Mouse (Mus musculus): ENCODE measurements at regions not wholly inside any gene's neighbourhood (a gene's known extent, or its start where the extent isn't known, plus 50 kb on each side); places are given as distances from the start of the nearest gene placed in this dataset.

DNA sequence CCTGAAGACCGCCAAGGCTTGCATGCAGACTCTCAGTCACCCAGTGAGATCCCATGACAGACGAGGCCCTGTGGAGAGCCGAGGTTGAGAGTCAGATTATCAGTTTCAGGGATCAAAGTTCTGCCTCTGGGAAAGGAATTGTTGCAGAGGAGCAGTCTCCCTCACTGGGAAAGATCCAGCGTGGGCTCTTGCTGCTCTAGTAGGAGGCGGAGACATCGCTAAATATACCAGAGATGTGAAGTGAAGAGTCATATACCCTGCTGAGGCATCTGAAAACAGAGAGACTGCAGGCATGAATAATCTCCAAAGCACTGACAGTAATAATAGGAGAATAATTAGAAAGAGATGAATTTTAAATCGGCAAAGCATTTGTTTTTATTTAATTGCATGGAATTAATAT, 106.6 kb upstream of the Auts2 start:
- Histone ChIP-seq H3K4me1 (ENCODE audit: control insufficient read depth in 2 of 2, insufficient read depth in 2 of 2, low read length in 2 of 2) (peaks cover 5 to 6% of the 10 kb centered on the region in 2 experiments; a peak in 3 of 4 replicates), H3K27me3 (ENCODE audit: control insufficient read depth, insufficient read depth, low read length) (peaks cover 7% of the 10 kb centered on the region; the same call in 1 of the 2 replicates), H3K9ac (ENCODE audit: low read length) (no peak overlapping the region), H3K4me2 (ENCODE audit: low read length) (no peak overlapping the region), H3K9me3 (ENCODE audit: control insufficient read depth, low read length) (no peaks in the 10 kb centered on the region), H3K27ac (replicated peaks in 1 of 2; ENCODE audit: control insufficient read depth in 1 of 2, insufficient read depth in 1 of 2, low read depth in 2 of 2, low read length in 2 of 2) (no peak overlapping the region), H3K36me3 (ENCODE audit: control insufficient read depth, insufficient read depth, low read length) (no peaks in the 10 kb centered on the region), H3K4me3 (ENCODE audit: control insufficient read depth in 1 of 2, insufficient read depth in 1 of 2, low read depth in 1 of 2, low read length in 2 of 2) (no peak overlapping the region)
- ATAC-seq (ENCODE audit: insufficient number of reproducible peaks, insufficient read depth, low FRiP score, low read depth): no peak
- 50% methylated on average over 7 of the region's 7 CpGs for whole genome bisulfite sequencing

DNA sequence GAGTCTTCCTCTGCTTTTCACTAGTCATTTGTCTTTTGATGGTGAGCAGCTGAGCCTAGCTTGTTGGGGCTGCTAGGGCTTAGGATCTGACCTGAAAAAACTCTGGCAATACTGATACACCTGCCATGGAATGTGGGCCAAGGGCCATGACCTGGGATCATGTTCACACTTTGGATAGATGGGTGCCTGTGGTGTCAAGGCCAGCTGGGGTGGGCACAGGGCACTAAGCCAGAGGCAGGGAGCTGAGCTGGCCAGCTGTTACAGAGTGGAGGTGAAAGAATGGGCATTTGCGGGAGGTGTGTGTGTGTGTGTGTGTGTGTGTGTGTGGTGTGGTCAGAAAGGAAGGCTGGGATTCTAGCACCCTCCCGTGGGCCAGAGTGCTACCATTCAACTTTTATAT, 105.6 kb upstream of the Auts2 start:
- Histone ChIP-seq H3K9ac (ENCODE audit: low read length) (no peak overlapping the region), H3K4me2 (ENCODE audit: low read length) (no peak overlapping the region), H3K9me3 (ENCODE audit: control insufficient read depth, low read length) (no peaks in the 10 kb centered on the region), H3K4me1 (ENCODE audit: control insufficient read depth in 2 of 2, insufficient read depth in 2 of 2, low read length in 2 of 2) (peaks cover under 1 to 3% of the 10 kb centered on the region in 2 experiments; a peak in 3 of 4 replicates), H3K27ac (replicated peaks in 1 of 2; ENCODE audit: control insufficient read depth in 1 of 2, insufficient read depth in 1 of 2, low read depth in 2 of 2, low read length in 2 of 2) (no peak overlapping the region), H3K36me3 (ENCODE audit: control insufficient read depth, insufficient read depth, low read length) (no peaks in the 10 kb centered on the region), H3K27me3 (ENCODE audit: control insufficient read depth, insufficient read depth, low read length) (peaks cover 7% of the 10 kb centered on the region; the same call in 1 of the 2 replicates), H3K4me3 (ENCODE audit: control insufficient read depth in 1 of 2, insufficient read depth in 1 of 2, low read depth in 1 of 2, low read length in 2 of 2) (no peak overlapping the region)
- WGBS: 48% methylated on average over 2 of the region's 2 CpGs
- ATAC-seq (ENCODE audit: insufficient number of reproducible peaks, insufficient read depth, low FRiP score, low read depth): no peak

DNA sequence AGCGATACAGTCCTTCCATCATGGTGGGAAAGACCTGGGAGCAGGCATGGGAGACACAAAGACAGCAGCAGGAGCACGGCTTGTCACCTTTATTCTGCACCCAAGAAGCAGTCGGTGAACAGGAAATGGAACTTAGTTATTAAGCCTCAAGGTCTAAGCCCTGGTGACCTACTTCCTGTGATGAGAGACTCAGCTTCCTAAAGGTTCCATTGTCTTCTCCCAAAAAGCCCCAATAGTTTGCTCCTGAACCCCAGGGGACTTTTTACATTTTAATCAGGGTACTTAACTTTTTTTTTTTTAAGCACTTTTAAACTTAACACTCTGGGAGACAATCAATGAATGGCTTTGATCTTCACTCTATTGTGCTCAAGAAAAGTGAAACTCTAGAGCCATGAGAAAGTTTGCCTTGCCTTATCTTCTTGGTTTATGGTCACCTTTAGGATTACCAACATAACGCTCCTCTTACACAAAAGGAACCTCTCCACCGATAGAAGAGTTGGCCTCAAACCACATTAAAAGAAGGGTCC, 101.6 kb upstream of the Auts2 start:
- H3K4me3 ChIP-seq (ENCODE audit: control insufficient read depth in 1 of 2, insufficient read depth in 1 of 2, low read depth in 1 of 2, low read length in 2 of 2): no peak overlapping the region
- peaks cover 0 to 2% of the 10 kb centered on the region in 2 experiments; a peak in 1 of 4 replicates for H3K4me1 ChIP-seq (ENCODE audit: control insufficient read depth in 2 of 2, insufficient read depth in 2 of 2, low read length in 2 of 2)
- H3K4me2 ChIP-seq (ENCODE audit: low read length): no peak overlapping the region
- H3K9me3 ChIP-seq (ENCODE audit: control insufficient read depth, low read length): no peaks in the 10 kb centered on the region
- no peak overlapping the region for H3K9ac ChIP-seq (ENCODE audit: low read length)
- H3K27ac ChIP-seq (replicated peaks in 1 of 2; ENCODE audit: control insufficient read depth in 1 of 2, insufficient read depth in 1 of 2, low read depth in 2 of 2, low read length in 2 of 2): no peak overlapping the region
- no peaks in the 10 kb centered on the region for H3K36me3 ChIP-seq (ENCODE audit: control insufficient read depth, insufficient read depth, low read length)
- no peak for ATAC-seq (ENCODE audit: insufficient number of reproducible peaks, insufficient read depth, low FRiP score, low read depth)
- peaks cover 7% of the 10 kb centered on the region; the same call in 1 of the 2 replicates for H3K27me3 ChIP-seq (ENCODE audit: control insufficient read depth, insufficient read depth, low read length)
- WGBS: 79% methylated on average over 5 of the region's 5 CpGs

DNA sequence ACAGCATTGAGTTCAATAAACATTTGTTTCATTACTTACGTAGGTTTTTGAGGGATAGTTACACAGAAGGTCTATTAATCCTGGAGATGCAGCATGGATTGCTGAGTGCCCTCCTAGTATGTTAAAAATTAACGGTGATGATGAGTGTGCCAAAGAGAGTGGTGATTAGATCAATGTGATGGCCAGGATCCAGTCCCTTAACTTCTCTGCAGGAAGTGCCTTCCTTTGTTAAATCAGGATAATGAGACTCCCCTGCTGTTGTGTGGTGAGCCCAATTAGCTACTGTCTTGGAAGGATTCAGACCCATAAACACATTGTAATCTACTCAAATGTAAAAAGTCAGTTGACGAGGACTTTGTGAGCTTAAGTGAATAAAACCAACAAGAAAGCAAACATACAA, 100.1 kb upstream of the Auts2 start:
- no peak overlapping the region for H3K27ac ChIP-seq (replicated peaks in 1 of 2; ENCODE audit: control insufficient read depth in 1 of 2, insufficient read depth in 1 of 2, low read depth in 2 of 2, low read length in 2 of 2)
- no peak overlapping the region for H3K4me3 ChIP-seq (ENCODE audit: control insufficient read depth in 1 of 2, insufficient read depth in 1 of 2, low read depth in 1 of 2, low read length in 2 of 2)
- no peak overlapping the region for H3K4me2 ChIP-seq (ENCODE audit: low read length)
- H3K36me3 ChIP-seq (ENCODE audit: control insufficient read depth, insufficient read depth, low read length): no peaks in the 10 kb centered on the region
- H3K9ac ChIP-seq (ENCODE audit: low read length): no peak overlapping the region
- WGBS: 75% methylated on average over 3 of the region's 3 CpGs
- H3K4me1 ChIP-seq (ENCODE audit: control insufficient read depth in 2 of 2, insufficient read depth in 2 of 2, low read length in 2 of 2): no peaks in the 10 kb centered on the region
- H3K9me3 ChIP-seq (ENCODE audit: control insufficient read depth, low read length): no peaks in the 10 kb centered on the region
- ATAC-seq (ENCODE audit: insufficient number of reproducible peaks, insufficient read depth, low FRiP score, low read depth): no peak
- peaks cover 3% of the 10 kb centered on the region; the same call in 1 of the 2 replicates for H3K27me3 ChIP-seq (ENCODE audit: control insufficient read depth, insufficient read depth, low read length)

DNA sequence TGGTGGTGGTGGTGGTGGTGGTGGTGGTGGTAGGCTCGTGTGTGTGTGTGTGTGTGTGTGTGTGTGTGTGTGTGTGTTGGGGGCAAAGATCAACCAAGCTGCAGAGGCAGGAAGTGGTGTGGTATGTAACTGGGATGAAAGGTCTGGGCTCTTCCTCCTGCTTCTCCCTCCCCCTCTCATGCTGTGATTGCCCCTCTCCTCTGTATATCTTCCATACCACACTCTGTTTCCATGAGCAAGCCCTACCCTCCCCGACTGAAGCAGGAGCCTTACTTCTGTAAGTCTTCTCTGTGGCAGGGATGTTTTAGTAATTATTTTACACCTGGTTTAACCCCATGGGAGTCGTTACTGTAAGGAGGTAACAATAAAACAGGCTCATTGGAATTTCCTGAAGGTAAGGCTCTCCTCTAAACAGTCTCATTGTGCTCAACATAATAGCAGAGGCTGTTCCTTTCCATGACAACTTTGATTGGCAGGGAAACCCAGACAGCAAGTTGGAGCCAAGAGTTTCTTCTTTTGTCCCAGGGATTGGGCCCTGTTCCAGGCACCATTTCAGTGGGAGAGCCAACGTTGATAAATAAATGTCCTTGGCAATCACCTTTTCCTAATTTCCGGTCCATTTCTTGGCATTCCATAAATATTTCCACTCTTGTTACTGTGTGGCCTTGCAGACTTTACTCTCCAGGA, 90.2 kb upstream of the Auts2 start:
- Histone ChIP-seq H3K27ac (replicated peaks in 1 of 2; ENCODE audit: control insufficient read depth in 1 of 2, insufficient read depth in 1 of 2, low read depth in 2 of 2, low read length in 2 of 2) (no peak overlapping the region), H3K9ac (ENCODE audit: low read length) (no peak overlapping the region), H3K9me3 (ENCODE audit: control insufficient read depth, low read length) (peaks cover 12% of the 10 kb centered on the region; the same call in 1 of the 2 replicates), H3K4me3 (ENCODE audit: control insufficient read depth in 1 of 2, insufficient read depth in 1 of 2, low read depth in 1 of 2, low read length in 2 of 2) (no peak overlapping the region), H3K4me1 (ENCODE audit: control insufficient read depth in 2 of 2, insufficient read depth in 2 of 2, low read length in 2 of 2) (peaks cover 0 to 4% of the 10 kb centered on the region in 2 experiments; a peak in 1 of 4 replicates), H3K4me2 (ENCODE audit: low read length) (no peak overlapping the region), H3K27me3 (ENCODE audit: control insufficient read depth, insufficient read depth, low read length) (no peaks in the 10 kb centered on the region), H3K36me3 (ENCODE audit: control insufficient read depth, insufficient read depth, low read length) (no peaks in the 10 kb centered on the region)
- WGBS: 33% methylated on average over 5 of the region's 5 CpGs
- no peak for ATAC-seq (ENCODE audit: insufficient number of reproducible peaks, insufficient read depth, low FRiP score, low read depth)

DNA sequence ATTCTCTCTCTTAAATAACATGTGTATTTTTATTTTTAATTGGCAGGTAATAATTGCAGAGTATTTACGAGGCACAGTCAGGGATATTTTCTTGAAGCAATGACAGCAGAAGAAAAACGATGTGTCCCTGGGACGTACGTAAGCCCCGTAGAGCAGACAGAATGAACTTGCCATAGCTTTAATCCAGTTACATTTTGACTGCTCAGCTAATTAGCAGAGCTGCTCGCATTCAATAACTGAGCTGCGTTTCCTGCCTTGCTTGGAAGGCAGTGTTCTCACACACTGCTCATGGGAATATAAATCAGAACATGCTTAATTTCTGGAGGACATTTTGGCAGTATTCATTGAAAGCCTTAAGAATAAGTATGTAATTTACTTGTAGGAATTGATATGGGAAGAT, 78.6 kb upstream of the Auts2 start:
- Histone ChIP-seq H3K4me3 (ENCODE audit: control insufficient read depth in 1 of 2, insufficient read depth in 1 of 2, low read depth in 1 of 2, low read length in 2 of 2) (no peak overlapping the region), H3K4me2 (ENCODE audit: low read length) (no peak overlapping the region), H3K4me1 (ENCODE audit: control insufficient read depth in 2 of 2, insufficient read depth in 2 of 2, low read length in 2 of 2) (no peaks in the 10 kb centered on the region), H3K9ac (ENCODE audit: low read length) (no peak overlapping the region), H3K9me3 (ENCODE audit: control insufficient read depth, low read length) (peaks cover 5% of the 10 kb centered on the region; the same call in 1 of the 2 replicates), H3K36me3 (ENCODE audit: control insufficient read depth, insufficient read depth, low read length) (no peaks in the 10 kb centered on the region), H3K27ac (replicated peaks in 1 of 2; ENCODE audit: control insufficient read depth in 1 of 2, insufficient read depth in 1 of 2, low read depth in 2 of 2, low read length in 2 of 2) (no peak overlapping the region), H3K27me3 (ENCODE audit: control insufficient read depth, insufficient read depth, low read length) (no peaks in the 10 kb centered on the region)
- WGBS: 83% methylated on average over 7 of the region's 7 CpGs
- no peak for ATAC-seq (ENCODE audit: insufficient number of reproducible peaks, insufficient read depth, low FRiP score, low read depth)

DNA sequence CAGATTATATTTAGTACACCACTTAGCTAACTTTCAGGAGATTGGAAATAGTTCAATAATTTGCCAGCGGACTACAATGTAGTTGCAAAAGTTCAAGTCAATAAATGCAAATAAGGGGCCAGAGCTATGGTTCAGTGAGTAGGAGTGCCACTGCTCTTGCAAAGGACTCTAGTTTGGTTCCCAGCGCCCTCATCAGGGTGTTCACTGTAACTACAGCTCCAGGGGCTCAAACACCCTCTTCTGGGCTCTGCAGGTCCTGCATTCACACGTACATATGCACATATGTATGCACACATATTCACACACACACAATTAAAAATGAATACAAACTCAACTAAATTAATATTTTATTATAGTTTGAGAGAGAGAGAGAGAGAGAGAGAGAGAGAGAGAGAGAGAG, 74.1 kb upstream of the Auts2 start:
- H3K4me2 ChIP-seq (ENCODE audit: low read length): no peak overlapping the region
- H3K4me3 ChIP-seq (ENCODE audit: control insufficient read depth in 1 of 2, insufficient read depth in 1 of 2, low read depth in 1 of 2, low read length in 2 of 2): no peak overlapping the region
- peaks cover 0 to 6% of the 10 kb centered on the region in 2 experiments; a peak in 1 of 4 replicates for H3K4me1 ChIP-seq (ENCODE audit: control insufficient read depth in 2 of 2, insufficient read depth in 2 of 2, low read length in 2 of 2)
- H3K27me3 ChIP-seq (ENCODE audit: control insufficient read depth, insufficient read depth, low read length): no peaks in the 10 kb centered on the region
- H3K9me3 ChIP-seq (ENCODE audit: control insufficient read depth, low read length): peaks cover 8% of the 10 kb centered on the region; the same call in 1 of the 2 replicates
- ATAC-seq (ENCODE audit: insufficient number of reproducible peaks, insufficient read depth, low FRiP score, low read depth): no peak
- 67% methylated on average over 3 of the region's 3 CpGs for WGBS
- no peaks in the 10 kb centered on the region for H3K36me3 ChIP-seq (ENCODE audit: control insufficient read depth, insufficient read depth, low read length)
- no peak overlapping the region for H3K9ac ChIP-seq (ENCODE audit: low read length)
- H3K27ac ChIP-seq (replicated peaks in 1 of 2; ENCODE audit: control insufficient read depth in 1 of 2, insufficient read depth in 1 of 2, low read depth in 2 of 2, low read length in 2 of 2): no peak overlapping the region
